Mouse (Mus musculus) CD8-positive naive resting alpha-beta T cell, adult 57 days (primary cell): ENCODE measurements around the gene Plekha4. TPM values are rescaled to one million over a fixed set of nuclear protein-coding genes. Genes with fewer than 3 reads are reported as not detected.

Source experiments
- total RNA-seq: library from RNA; stranded (reverse); gene quantifications from one replicate; pipeline ENCODE4 v1.2.4, GENCODE M21; 2023

Plekha4 gene
- 0.77 TPM for total RNA-seq

DNA sequence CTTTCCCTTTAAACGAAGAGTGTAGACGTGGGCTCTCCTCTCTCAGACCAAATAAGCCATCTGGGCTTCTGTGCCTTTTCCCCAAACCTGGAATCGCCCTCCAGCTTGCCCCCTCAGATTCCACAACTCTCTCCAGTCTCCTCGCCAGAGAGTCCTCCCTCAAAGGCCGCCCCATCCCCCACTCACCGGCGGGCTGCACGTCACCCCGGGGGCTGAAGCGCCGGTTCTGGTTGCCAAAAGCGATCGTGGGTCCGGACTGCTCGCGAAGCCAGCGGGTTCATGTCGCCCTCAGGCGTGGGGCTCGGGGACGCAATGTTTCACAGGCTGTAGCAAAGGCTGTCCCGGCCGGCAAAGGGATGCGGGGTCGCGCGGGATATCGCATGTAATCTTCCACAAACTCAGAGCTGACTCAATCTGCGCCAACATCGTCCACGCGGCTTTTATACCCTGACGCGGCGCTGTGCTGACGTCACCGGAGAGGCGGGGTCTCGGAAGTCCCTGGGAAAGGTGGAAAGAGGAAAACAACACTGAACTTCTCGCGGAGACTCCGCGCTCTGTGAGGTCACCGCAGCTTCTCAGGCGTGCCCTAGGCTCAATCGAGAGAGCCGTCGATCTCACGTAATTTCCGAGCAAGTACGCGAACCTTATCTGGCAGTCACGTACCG, at the start of gene Plekha4, which contains the start of gene Ppp1r15a:
Gene Plekha4 (plus strand): TSS at position 522 of the 665 bp plus-strand sequence.
Gene Ppp1r15a (minus strand): TSS at position 460 of the 665 bp plus-strand sequence.

DNA sequence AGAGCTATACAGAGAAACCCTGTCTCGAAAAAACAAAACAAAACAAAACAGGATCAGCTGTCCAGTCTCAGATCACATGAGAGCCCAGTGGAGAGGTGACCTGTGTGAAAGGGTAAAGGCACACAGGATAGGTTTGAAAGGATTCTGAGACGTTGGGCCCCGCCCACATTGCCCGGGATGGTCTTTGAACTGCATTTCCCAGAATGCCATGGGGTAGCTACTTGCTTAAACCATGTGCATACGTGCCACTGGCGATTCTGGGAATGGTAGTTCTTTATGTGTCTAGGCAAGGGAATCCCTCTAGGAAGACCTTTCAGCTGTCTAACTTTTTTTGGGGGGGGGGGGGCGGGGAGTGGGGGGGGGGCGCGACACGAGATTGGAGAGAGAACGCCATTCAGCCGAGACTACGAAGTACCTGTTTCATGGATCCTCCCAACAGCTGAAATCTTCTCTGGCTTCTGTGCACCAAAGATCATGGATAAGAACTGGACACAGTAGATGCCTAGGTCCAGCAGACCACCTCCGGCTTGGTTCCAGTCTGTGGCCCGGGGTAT, 44.7 kb upstream of the Plekha4 start, which contains the start of gene Tulp2:
Gene Tulp2 (plus strand): TSS at position 504 of the 554 bp plus-strand sequence.

GRCm38 (mm10) chr7:45486761-45487415, 39.2 kb upstream of the Plekha4 start, which contains the start of gene Gm45808:
Gene Gm45808, minus strand, starts transcription at chr7:45486811.

DNA sequence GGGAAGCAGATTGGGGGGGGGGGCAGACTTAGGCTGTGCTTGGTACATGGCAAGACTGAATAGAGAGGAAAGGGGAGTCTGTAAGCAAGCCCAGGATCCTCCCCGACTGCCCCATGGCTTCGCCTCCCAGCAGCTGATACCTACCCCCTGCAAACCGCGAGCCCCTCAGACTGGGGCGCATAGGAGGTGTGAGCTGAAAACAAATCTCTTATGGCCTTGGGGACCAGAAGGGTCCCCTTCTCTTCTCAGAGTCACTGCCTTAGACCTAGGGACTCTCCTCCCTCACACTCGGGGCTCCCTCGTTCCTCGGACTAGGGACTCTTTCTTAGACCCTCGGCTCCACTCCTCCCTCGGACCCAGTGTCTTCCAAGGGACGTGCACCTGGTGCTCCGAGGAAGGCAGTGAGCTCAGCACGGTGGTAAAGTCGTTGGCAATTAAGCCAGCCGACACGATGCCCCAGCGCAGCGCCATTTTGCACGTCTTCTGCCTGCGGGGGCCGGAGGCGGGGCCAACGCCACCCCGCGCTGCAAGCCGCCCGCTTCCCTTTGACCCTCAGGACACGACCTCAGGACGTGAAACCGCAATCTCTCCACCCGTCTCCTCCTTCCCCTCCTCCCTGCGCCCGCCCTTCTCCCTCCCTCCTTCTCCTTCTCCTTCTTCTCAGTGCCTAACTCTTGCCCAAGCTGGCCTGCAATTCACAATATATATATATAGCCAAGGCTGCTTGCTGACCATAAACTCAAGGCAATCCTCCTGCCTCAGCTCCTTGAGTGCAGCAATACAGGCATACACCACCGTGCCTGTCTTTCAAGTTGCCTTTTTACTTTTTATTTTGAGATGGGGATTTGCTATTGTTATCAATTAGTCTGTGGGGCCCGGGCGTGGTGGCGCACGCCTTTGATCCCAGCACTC, 37.6 kb upstream of the Plekha4 start, which contains the start of gene Dhdh:
Gene Dhdh (minus strand): TSS at position 513 of the 912 bp plus-strand sequence.

GRCm38 (mm10) chr7:45509912-45510787, 16.0 kb upstream of the Plekha4 start, which contains the start of gene Nucb1:
Gene Nucb1, minus strand, starts transcription at chr7:45510406.

GRCm38 (mm10) chr7:45554744-45555143, 28.6 kb downstream of the Plekha4 start, which contains the start of gene Hsd17b14:
Gene Hsd17b14, plus strand, starts transcription at chr7:45554893.

GRCm38 (mm10) chr7:45570103-45570741, 44.1 kb downstream of the Plekha4 start, which contains the start of gene Bcat2:
Gene Bcat2, plus strand, starts transcription at chr7:45570153.

Other genes with a start within 250 kb of the Plekha4 start
- not detected for gene Slc6a21, start 248.8 kb upstream of the Plekha4 start, total RNA-seq
- gene Trpm4, start 192.6 kb upstream of the Plekha4 start, total RNA-seq: 7.7 TPM
- gene Hrc, start 191.0 kb upstream of the Plekha4 start, total RNA-seq: not detected
- 0.21 TPM for gene Ppfia3, start 159.3 kb upstream of the Plekha4 start, total RNA-seq
- 1.3 TPM for gene Lin7b, start 155.7 kb upstream of the Plekha4 start, total RNA-seq
- gene Snrnp70, start 130.6 kb upstream of the Plekha4 start, total RNA-seq: 624 TPM
- not detected for gene Kcna7, start 120.7 kb upstream of the Plekha4 start, total RNA-seq
- not detected for gene Ntf5, start 112.6 kb upstream of the Plekha4 start, total RNA-seq
- gene Lhb, start 105.5 kb upstream of the Plekha4 start, total RNA-seq: not detected
- 10.5 TPM for gene Gys1, start 91.5 kb upstream of the Plekha4 start, total RNA-seq
- gene Ruvbl2, start 88.2 kb upstream of the Plekha4 start, total RNA-seq: 51.4 TPM
- 405 TPM for gene Ftl1, start 66.4 kb upstream of the Plekha4 start, total RNA-seq
- gene Bax, start 59.4 kb upstream of the Plekha4 start, total RNA-seq: 82.1 TPM
- not detected for gene Tulp2, start 44.5 kb upstream of the Plekha4 start, total RNA-seq
- not detected for gene Gm45808, start 39.5 kb upstream of the Plekha4 start, total RNA-seq
- 1.1 TPM for gene Dhdh, start 37.5 kb upstream of the Plekha4 start, total RNA-seq
- 78.1 TPM for gene Nucb1, start 15.9 kb upstream of the Plekha4 start, total RNA-seq
- gene Ppp1r15a, start 62 bp upstream of the Plekha4 start, total RNA-seq: 996 TPM
- gene Hsd17b14, start 28.6 kb downstream of the Plekha4 start, total RNA-seq: not detected
- gene Bcat2, start 43.8 kb downstream of the Plekha4 start, total RNA-seq: 29.1 TPM
- gene Fgf21, start 89.2 kb downstream of the Plekha4 start, total RNA-seq: not detected
- 0.18 TPM for gene Fut1, start 91.0 kb downstream of the Plekha4 start, total RNA-seq
- 0.28 TPM for gene Izumo1, start 95.5 kb downstream of the Plekha4 start, total RNA-seq
- 0.52 TPM for gene Rasip1, start 101.2 kb downstream of the Plekha4 start, total RNA-seq
- gene Mamstr, start 113.6 kb downstream of the Plekha4 start, total RNA-seq: not detected
- not detected for gene Fut2, start 140.1 kb downstream of the Plekha4 start, total RNA-seq
- gene Ntn5, start 157.7 kb downstream of the Plekha4 start, total RNA-seq: not detected
- gene Sec1, start 168.1 kb downstream of the Plekha4 start, total RNA-seq: not detected
- 5.0 TPM for gene Car11, start 173.5 kb downstream of the Plekha4 start, total RNA-seq
- gene Dbp, start 178.8 kb downstream of the Plekha4 start, total RNA-seq: 34.2 TPM
- gene Rpl18, start 189.1 kb downstream of the Plekha4 start, total RNA-seq: 3,071 TPM
- 30.4 TPM for gene Sphk2, start 191.7 kb downstream of the Plekha4 start, total RNA-seq
- 3.1 TPM for gene Fam83e, start 194.9 kb downstream of the Plekha4 start, total RNA-seq
- not detected for gene Spaca4, start 199.5 kb downstream of the Plekha4 start, total RNA-seq